Mouse (Mus musculus): ENCODE results near the gene Hormad1.

GRCm38 (mm10) chr3:95632648-95633588, 73.4 kb downstream of the Hormad1 start:
- TF ChIP-seq CTCF (conservative IDR thresholded peaks at IDR 0.05; ENCODE audit: low read length) = peak; percentile 55
- TF ChIP-seq POU5F1 (IDR thresholded peaks at IDR 0.05; ENCODE audit: borderline replicate concordance, low read length) = no peak
- no peak for TF ChIP-seq NANOG (IDR thresholded peaks at IDR 0.05; ENCODE audit: borderline replicate concordance, low read length)

Data from E14TG2a.4 (cell line).